Mouse (Mus musculus) A20 (cell line): ENCODE measurements around the gene Trex2.
"Not testable (repeated sequence)": the region's sequence is repeated elsewhere in the genome, so short reads cannot be mapped to it uniquely, and the experiment has no call there.

Experiments
- DNase-seq: peaks from one replicate; pipeline ENCODE4 v3.0.0-alpha.2; 2011; ENCODE audit warnings: low read depth, low spot score

Trex2 gene

DNA sequence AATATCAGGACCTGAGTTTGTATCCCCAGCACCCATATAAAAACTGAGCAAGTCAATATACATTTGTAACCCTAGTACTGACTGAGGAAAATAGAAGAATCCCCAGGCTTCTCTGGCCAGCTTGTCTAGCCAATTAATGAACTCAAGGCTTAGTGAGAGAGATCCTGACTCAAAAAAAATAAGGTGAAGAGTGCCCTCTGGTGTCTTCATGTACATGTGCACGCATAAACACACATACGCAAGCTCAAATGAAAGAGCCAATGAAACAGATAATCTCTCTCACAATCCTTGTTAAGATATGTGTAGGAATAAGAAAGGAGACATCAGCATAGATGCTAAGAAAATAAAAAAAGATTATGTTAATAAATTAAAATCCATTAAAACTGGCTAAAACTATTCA is 5.1 kb downstream of the Trex2 start:
- DNase-seq: peak; percentile 25

DNA sequence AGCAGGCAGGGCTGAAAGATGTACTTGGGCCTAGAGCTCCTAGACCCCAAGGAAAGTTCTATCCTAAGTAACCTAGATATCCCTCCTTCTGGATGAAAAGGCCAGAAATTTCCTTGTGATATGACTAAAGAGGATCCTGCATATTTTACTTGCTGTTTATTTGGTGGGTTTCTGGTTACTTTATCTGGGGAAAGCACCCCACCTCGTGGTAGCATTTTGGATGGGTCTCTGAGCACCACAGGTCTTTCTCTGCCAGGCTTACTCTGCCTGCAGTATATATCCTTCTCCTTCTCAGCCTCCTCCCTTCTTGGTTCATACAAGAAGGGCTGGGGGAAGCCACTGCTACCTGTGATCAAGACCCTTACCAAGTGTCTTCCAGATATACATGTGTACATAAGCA is 22.4 kb downstream of the Trex2 start:
- peak; percentile 15 for DNase-seq

DNA sequence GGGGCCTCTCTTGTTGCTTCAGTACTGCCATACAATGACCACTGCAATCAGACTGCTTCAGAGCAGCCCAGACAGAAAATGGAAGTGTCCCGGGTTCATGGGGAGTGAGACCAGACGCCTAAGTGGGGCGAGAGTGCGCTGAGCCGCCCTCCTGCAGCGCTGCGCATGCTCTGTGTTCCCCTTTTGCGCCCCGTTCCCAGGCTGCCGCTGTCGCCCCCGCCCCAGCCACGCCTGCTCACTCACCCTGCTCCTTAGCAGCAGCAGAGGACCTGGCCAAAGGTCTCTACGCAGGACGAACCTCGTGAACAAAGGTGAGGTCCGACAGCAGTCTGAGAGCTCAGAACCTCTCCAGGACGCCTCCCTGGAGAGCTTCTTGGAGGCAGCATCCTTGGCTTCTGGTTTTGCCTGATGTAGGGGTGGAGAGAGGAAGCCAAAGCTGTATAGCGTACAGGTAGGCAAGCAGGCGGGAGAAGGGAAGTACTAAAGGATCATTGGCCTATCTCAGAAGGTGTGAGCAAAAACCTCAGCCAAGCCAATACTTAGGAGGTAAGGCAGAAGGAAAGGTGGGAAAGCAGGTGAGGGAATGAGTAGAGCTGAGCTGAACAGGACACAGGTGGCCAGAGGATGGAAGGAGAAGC is 24.1 kb downstream of the Trex2 start, which contains the start of gene Zfp92:
Gene Zfp92, plus strand, starts transcription at position 217 of the 638 bp plus-strand sequence.
- no peak for DNase-seq

DNA sequence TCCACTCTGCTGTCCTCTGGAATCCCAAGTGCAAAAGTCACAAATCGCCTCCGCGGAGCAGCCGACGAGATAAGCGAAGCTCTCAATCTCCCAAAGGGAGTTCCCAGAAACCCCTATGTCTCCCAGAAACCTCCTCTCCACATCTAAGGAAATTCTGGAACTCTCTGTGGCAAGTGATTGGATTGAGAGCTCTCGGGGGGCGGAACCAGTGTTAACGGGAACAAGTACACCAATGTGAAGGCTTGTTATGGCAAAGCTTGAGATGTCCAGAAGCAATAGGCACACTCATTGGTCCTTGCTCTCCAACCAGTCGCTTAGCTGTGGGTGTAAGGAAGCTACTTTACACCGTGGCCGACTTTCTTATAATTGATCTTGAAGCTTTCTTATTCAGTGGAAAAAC is 33.5 kb downstream of the Trex2 start:
- no peak for DNase-seq

DNA sequence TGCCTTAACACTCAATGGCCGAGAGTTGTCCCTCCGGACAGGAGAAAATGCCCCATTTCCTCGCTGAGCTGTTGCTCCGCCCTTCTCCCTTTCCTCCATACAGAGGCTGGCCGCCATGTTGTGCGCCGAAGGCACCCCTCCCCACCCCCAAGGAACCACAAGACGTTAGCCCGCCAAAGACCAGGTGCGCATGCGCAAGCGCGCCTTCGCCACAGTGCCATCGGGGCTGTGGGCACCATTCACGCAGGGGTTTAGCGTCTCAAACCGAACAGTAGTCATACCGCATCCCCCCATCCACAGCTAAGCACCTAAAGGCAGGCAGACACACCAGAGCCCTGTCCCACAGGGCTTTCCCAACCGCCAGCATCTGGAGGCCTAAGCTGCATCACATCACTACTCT is 34.2 kb downstream of the Trex2 start:
- no peak for DNase-seq

DNA sequence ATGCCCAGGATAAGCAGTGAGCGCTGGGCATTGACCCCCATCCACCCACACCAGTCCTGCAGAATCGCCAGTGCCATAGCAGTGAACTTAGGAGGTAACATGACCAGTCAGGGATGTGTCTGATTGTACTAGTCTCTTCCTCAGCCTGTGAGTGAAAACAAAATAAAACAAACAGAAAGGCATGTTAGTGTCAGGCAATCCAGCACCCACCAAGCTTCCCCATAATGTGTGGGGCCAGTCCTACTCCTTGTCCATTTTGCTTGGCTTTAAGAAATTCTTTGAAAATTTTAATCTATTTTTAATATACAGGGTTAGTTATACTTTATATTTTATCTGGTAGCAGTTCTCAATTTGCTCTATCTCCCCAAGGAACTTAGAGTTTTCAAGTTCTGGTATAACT is 36.5 kb downstream of the Trex2 start, which contains the start of gene Gm18336:
Gene Gm18336, minus strand, starts transcription at position 101 of the 400 bp plus-strand sequence.
- not testable (repeated sequence) for DNase-seq

DNA sequence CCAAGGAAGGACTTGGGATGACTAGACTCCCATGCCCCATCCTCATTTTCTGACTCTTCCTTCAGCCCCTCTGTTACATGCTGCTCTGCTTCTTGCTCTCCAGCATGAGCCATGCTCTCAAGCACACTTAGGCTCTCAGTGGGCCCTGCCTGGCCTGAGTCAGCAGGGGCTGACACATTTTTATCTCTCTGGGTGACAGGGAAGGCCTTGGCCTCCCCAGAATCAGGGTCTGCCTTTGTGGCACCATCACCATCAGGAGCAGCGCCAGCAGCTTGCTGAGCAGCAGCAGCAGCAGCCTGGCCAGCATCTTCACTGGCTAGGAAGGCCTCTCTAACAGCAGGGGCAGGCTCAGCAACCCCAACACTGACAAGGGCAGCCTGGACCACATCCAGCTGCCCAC is 38.7 kb downstream of the Trex2 start:
- no peak for DNase-seq

DNA sequence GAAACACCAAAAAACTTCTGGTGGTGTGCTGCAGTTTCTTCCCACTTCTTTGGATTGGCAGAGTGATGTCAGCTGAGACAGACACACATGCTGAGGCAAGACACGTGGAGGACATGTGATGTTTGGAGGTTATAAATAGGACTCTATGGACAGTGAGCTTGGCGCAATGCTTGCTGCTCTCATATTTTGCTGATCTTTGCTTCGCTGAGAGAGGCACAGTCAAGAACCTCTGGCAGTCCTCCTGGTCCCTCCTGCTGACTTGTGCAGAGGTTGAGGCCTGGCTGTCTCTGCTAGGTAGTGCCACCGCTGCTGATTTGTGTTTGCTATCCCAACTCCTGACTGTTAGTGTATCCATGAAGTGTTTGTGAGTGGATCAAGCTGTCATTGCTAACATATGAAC is 43.7 kb downstream of the Trex2 start:
- DNase-seq: no peak

DNA sequence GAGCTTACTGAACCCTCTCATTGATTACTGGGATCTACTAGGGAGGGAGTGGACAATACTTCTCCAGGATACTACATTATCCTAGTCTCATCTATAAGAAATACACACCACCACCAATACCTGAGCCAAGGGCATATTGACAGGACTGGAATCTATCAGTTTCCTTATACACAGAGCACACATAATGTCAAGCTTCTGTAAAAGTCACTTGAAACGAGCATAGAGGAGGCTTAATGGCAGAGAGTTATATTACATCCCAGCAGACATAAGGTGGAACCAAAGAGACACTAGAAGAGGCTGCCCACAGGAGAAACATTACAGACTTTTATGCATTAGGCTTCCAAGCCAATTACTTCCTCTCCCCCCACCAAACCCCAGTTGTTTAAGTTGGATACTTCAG is 50.2 kb downstream of the Trex2 start:
- no peak for DNase-seq

DNA sequence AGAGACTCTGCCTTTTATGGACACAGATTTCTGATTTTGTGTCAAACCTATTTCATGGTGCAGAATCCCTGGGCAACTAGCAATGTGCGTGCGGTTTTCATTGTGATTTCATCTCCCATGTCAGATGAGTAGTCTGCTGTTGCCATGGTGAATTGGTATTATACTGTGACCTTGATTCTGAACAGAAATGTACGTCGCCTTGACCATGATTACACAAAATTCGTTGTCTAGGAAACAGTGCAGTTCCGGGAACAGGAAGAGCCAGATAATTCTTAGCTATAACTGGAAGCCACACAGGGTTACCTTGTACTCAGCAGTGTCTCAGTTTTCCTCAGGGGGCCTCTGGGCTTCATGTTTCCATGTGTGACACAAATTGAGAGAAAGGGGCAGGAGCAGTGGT is 50.7 kb downstream of the Trex2 start:
- no peak for DNase-seq
